ENCODE assay signal across 7 mouse cellular contexts in the genomic region with DNA sequence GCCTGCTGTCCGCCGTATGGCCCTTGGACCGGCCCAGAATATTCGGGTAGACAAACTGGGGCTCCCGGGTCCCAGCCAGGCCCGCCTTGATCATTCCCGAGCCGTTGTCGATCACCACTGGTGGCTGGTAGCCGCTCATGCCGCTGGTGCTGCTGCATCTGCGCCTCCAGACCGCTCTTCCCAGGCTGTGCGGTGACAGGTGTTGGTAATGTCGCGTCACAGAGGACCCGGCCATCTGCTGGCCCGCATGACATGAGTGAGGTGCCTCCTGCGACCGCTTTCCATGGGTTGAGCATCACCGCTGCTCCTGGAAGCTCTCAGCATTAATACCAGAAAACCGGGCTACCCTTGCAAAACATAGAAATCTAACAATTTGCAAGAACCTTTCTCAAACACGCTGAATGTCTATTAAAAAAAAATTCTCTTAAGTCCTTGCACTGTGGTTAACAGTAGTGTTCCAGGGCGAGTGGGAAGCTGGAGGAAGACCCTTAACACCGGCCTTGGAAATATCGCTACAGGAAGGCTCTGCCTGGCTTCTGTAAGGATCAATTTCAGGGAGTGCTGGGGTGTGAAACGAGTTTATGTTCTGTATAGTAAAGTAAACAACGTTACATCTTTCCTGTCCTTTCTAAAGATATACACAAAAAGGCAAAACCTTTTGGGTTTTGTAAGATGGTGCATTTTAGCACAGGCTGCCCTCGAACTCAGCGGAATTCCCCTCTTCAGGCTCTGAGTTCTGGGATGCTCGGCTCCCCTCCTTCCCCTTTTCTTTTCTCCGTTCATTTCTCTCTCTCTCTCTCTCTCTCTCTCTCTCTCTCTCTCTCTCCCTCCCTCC. TPM values are rescaled to one million over a fixed set of nuclear protein-coding genes. Genes with fewer than 3 reads are reported as not detected.
DNase-seq lines count a peak whose midpoint lies in the region; TF ChIP-seq lines count a peak whose summit lies in the region.

A gene (minus strand): TSS at position 229 of the 835 bp plus-strand sequence.

- in situ Hi-C loops in ES-E14 (cut with MboI; ENCODE audit: low sequenced_read_pairs in 2 of 2, unreplicated experiment in 2 of 2) = loop anchor here (10.0 to 25.0 kb wide), 2 partner anchors 125 to 362 kb away; a partner anchor contains a TSS

- DNase-seq in ES-E14 (ENCODE audit: low read depth, low spot score) = no peak
- DNase-seq in adrenal gland, postnatal 36 days = peak; percentile 23 to 29
- DNase-seq in heart, postnatal 36 days = peak; percentile 28 to 29
- DNase-seq in left cerebral cortex, postnatal 14 days (ENCODE audit: low spot score in 2 of 2) = peak; percentile 40 to 43
- DNase-seq in midbrain, embryonic 10.5 days (ENCODE audit: low spot score) = peak; percentile 55
- DNase-seq in spleen, postnatal 4 days (ENCODE audit: low spot score in 2 of 2) = peak; percentile 35 to 70

- H3K4me1 ChIP-seq in ES-E14 (ENCODE audit: control insufficient read depth in 2 of 2, insufficient read depth in 2 of 2, low read length in 2 of 2, poor library complexity in 1 of 2) = peaks cover 0 to 3% of the 10 kb centered on the region in 2 experiments; a peak in 1 of 4 replicates
- no peaks in the 10 kb centered on the region for H3K4me1 ChIP-seq in embryonic fibroblast, embryonic 13.5 days (ENCODE audit: control insufficient read depth, insufficient read depth, low read length)
- H3K4me1 ChIP-seq in midbrain, embryonic 10.5 days = peaks cover 33% of the 10 kb centered on the region

- peak within 1 kb of the TSS; percentile 62; the same call in 1 of the 2 replicates for H3K9ac ChIP-seq in ES-E14 (ENCODE audit: insufficient read depth, low read depth, low read length, poor library complexity, severe bottlenecking)

- H3K9me3 ChIP-seq in ES-E14 (ENCODE audit: control insufficient read depth, insufficient read depth, low read depth, low read length) = no peaks in the 10 kb centered on the region
- no peaks in the 10 kb centered on the region for H3K9me3 ChIP-seq in midbrain, embryonic 10.5 days (replicated peaks)

- H3K36me3 ChIP-seq in ES-E14 (ENCODE audit: control insufficient read depth, insufficient read depth, low read length, poor library complexity, severe bottlenecking) = peaks cover 1% of the 10 kb centered on the region; the same call in 1 of the 2 replicates
- H3K36me3 ChIP-seq in midbrain, embryonic 10.5 days = peaks cover 8% of the 10 kb centered on the region

- TF ChIP-seq CTCF in embryonic fibroblast, embryonic 13.5 days (IDR thresholded peaks at IDR 0.05; ENCODE audit: borderline replicate concordance, insufficient read depth, low read length) = no peak

- H3K27me3 ChIP-seq in midbrain, embryonic 10.5 days (ENCODE audit: low read depth, poor library complexity, severe bottlenecking) = peaks cover 46% of the 10 kb centered on the region

- peak within 1 kb of the TSS; percentile 61 to 66 for H3K4me3 ChIP-seq in ES-E14 (ENCODE audit: insufficient read depth in 1 of 2, low read depth in 1 of 2, low read length in 2 of 2, poor library complexity in 1 of 2, severe bottlenecking in 1 of 2)
- H3K4me3 ChIP-seq in embryonic fibroblast, embryonic 13.5 days (ENCODE audit: insufficient read depth, low read length) = peak within 1 kb of the TSS; percentile 66
- peak within 1 kb of the TSS; percentile 77 for H3K4me3 ChIP-seq in midbrain, embryonic 10.5 days

- intact Hi-C loops in heart, postnatal 36 days (cut with DNase I) = loop anchor here (2.0 to 10.0 kb wide), 4 partner anchors 193 to 1795 kb away; a partner anchor contains a TSS
- intact Hi-C loops in left cerebral cortex, postnatal 14 days (cut with DNase I) = loop anchor here (5.0 to 10.0 kb wide), 3 partner anchors 192 to 365 kb away; a partner anchor contains a TSS

- TF ChIP-seq POLR2A in embryonic fibroblast, embryonic 13.5 days (IDR thresholded peaks at IDR 0.05; ENCODE audit: low read depth, low read length) = no peak

- under 1% methylated on average over 32 of the region's 32 CpGs for WGBS in midbrain, embryonic 10.5 days

- no peak within 1 kb of the TSS for H3K27ac ChIP-seq in ES-E14 (ENCODE audit: insufficient read depth, low read depth, low read length, poor library complexity, severe bottlenecking)
- no peak within 1 kb of the TSS for H3K27ac ChIP-seq in embryonic fibroblast, embryonic 13.5 days (ENCODE audit: insufficient read depth, low read length)
- peak within 1 kb of the TSS; percentile 78 for H3K27ac ChIP-seq in midbrain, embryonic 10.5 days (replicated peaks)

TF ChIP-seq in ES-E14, 5 proteins besides CTCF, POLR2A, EP300 and RAD21:
- no peak for TF ChIP-seq CHD2 (IDR thresholded peaks at IDR 0.05; ENCODE audit: low read depth, low read length)
TF ChIP-seq in ES-E14: peak in this region for 0.

RNA-seq across cellular contexts. Expression of the gene that starts here (rescaled TPM):
- not detected in 2 replicates for total RNA-seq in ES-E14 (2012; rRNA removed)
- total RNA-seq in adrenal gland, postnatal 36 days (2021) = not detected
- not detected in 2 replicates for polyA plus RNA-seq in embryonic fibroblast, embryonic 13.5 days (2011; ENCODE audit: insufficient read length, low read depth, missing spikeins)
- not detected for total RNA-seq in heart, postnatal 36 days (2021)
- under 1 TPM; 0.57 to 0.72 TPM for total RNA-seq in left cerebral cortex, postnatal 14 days (2021)
- polyA plus RNA-seq in midbrain, embryonic 10.5 days (2016; fragmentation: Nextera tagmentation; extraction: Ambion mirVana) = 0.10 TPM in 1 of 2 replicates, not detected in the other

Comparison
In these comparisons a context has a peak if more than half of its experiments do, and no peak if none do; other contexts are left out.
1. Peak in DNase-seq in adrenal gland, postnatal 36 days; RNA of the gene not detected or under 1 TPM.
2. Peak in DNase-seq in heart, postnatal 36 days; RNA of the gene not detected or under 1 TPM.
3. Peak in DNase-seq in left cerebral cortex, postnatal 14 days; RNA of the gene not detected or under 1 TPM.
4. Peak in DNase-seq, H3K4me3 ChIP-seq and H3K27ac ChIP-seq in midbrain, embryonic 10.5 days; RNA of the gene not detected or under 1 TPM.